ENCODE assay signal across 8 mouse cellular contexts in the genomic region with DNA sequence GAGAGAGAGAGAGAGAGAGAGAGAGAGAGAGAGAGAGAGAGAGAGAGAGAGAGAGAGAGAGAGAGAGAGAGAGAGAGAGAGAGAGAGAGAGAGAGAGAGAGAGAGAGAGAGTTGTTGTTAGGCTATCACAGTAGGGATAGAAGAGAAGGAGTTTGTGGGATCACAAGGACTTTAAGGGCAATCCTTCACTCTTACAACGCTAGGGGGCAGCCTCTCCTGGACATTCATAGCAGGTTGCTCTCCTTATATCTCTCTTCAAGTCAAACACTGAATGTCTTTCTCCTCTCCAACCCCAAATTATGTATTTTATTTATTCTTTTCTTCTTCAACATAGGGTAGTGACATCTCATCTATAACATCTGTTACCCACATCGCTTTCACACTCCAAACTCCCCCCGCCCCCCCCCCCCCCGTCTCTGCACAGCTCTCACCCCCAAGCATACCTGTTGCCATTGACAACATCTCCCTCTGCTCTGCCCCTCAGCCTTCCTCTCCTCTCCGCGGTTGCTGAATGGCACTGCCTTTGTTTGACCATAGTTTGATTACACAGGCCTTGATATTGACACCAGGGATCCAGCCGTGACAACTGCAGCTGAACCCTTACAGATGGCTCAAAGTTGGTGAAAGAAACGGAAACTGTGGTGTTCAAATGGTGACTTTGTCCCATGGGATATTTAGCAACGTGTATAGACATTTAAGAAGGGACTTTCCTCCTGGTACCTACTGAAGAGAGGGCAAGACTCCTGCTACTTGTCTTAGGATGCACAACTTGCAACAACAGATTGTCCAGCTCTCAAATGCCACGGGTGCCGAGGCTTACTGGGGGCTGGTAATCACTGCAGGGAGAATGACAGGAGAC.
DNase-seq lines count a peak whose midpoint lies in the region; ATAC-seq and TF ChIP-seq lines count a peak whose summit lies in the region.

No protein-coding gene starts in this region.

- no peaks in the 10 kb centered on the region for H3K4me1 ChIP-seq in intestine, postnatal 0 days (replicated peaks; ENCODE audit: control insufficient read depth, insufficient read depth, low read length)
- H3K4me1 ChIP-seq in limb, embryonic 10.5 days: no peaks in the 10 kb centered on the region
- H3K4me1 ChIP-seq in neural tube, embryonic 13.5 days (replicated peaks): peaks cover 7% of the 10 kb centered on the region; the same call in 1 of the 2 replicates

- H3K9me3 ChIP-seq in intestine, postnatal 0 days (ENCODE audit: control insufficient read depth): no peaks in the 10 kb centered on the region
- no peaks in the 10 kb centered on the region for H3K9me3 ChIP-seq in limb, embryonic 10.5 days (replicated peaks)
- no peaks in the 10 kb centered on the region for H3K9me3 ChIP-seq in neural tube, embryonic 13.5 days

- WGBS in intestine, postnatal 0 days: 54% methylated on average over 11 of the region's 11 CpGs
- 58% methylated on average over 10 of the region's 11 CpGs for WGBS in limb, embryonic 10.5 days
- WGBS in neural tube, embryonic 13.5 days: 31% methylated on average over 11 of the region's 11 CpGs

- peak; percentile 82 for DNase-seq in layer of hippocampus, adult 11-12 months (ENCODE audit: low spot score)
- DNase-seq in layer of hippocampus, adult 9-10 months (ENCODE audit: low spot score): no peak
- peak; percentile 63 to 67 for DNase-seq in cerebellum, postnatal 36 days
- peak; percentile 18 for DNase-seq in gastrocnemius, postnatal 14 days
- peak; percentile 51 for DNase-seq in limb, embryonic 10.5 days (ENCODE audit: low spot score)

- H3K4me2 ChIP-seq in intestine, postnatal 0 days (replicated peaks; ENCODE audit: low read depth): peak overlapping the region; percentile 35; the same call in 1 of the 2 replicates
- peak overlapping the region; percentile 38 for H3K4me2 ChIP-seq in neural tube, embryonic 13.5 days

- TF ChIP-seq CTCF in intestine, postnatal 0 days (IDR thresholded peaks at IDR 0.05; ENCODE audit: low read depth): peak; percentile 63

- intact Hi-C loops in gastrocnemius, postnatal 14 days (cut with DNase I; ENCODE audit: low total_unique reads): loop anchor here (5.0 kb wide), 1 partner anchor 427 kb away; no protein-coding TSS in a partner anchor

- no peak overlapping the region for H3K9ac ChIP-seq in intestine, postnatal 0 days (ENCODE audit: low read depth, low read length)
- no peak overlapping the region for H3K9ac ChIP-seq in neural tube, embryonic 13.5 days

- no peaks in the 10 kb centered on the region for H3K27me3 ChIP-seq in intestine, postnatal 0 days (replicated peaks; ENCODE audit: control insufficient read depth, insufficient read depth, low read length)
- H3K27me3 ChIP-seq in limb, embryonic 10.5 days (ENCODE audit: low read depth, poor library complexity, severe bottlenecking): no peaks in the 10 kb centered on the region
- H3K27me3 ChIP-seq in neural tube, embryonic 13.5 days: no peaks in the 10 kb centered on the region

- ATAC-seq in intestine, postnatal 0 days: no peak
- ATAC-seq in neural tube, embryonic 13.5 days (ENCODE audit: low read depth): peak; percentile 92
- ATAC-seq in granulocyte monocyte progenitor cell, adult 5-6 weeks (replicated peaks; ENCODE audit: poor library complexity, severe bottlenecking): no peak

- H3K27ac ChIP-seq in intestine, postnatal 0 days (ENCODE audit: low read depth, low read length): no peak overlapping the region
- no peak overlapping the region for H3K27ac ChIP-seq in limb, embryonic 10.5 days
- H3K27ac ChIP-seq in neural tube, embryonic 13.5 days (replicated peaks): no peak overlapping the region

- H3K4me3 ChIP-seq in intestine, postnatal 0 days (ENCODE audit: low read depth, low read length): no peak overlapping the region
- 0 out of 2 replicates have a peak overlapping the region, but pooled peaks have one; percentile 22 for H3K4me3 ChIP-seq in limb, embryonic 10.5 days
- no peak overlapping the region for H3K4me3 ChIP-seq in neural tube, embryonic 13.5 days

- H3K36me3 ChIP-seq in intestine, postnatal 0 days (ENCODE audit: control insufficient read depth, insufficient read depth): no peaks in the 10 kb centered on the region
- no peaks in the 10 kb centered on the region for H3K36me3 ChIP-seq in limb, embryonic 10.5 days
- no peaks in the 10 kb centered on the region for H3K36me3 ChIP-seq in neural tube, embryonic 13.5 days
